Mouse (Mus musculus) intestine, embryonic 14.5 days (tissue): ENCODE data around the gene Esyt1. TPM values are rescaled to one million over a fixed set of nuclear protein-coding genes. Genes with fewer than 3 reads are reported as not detected.
A peak's percentile ranks its signal among the peaks of the same experiment; 100 is the strongest.
"Not testable (repeated sequence)": the region's sequence is repeated elsewhere in the genome, so short reads cannot be mapped to it uniquely, and the experiment has no call there.

ENCODE experiments used
- ATAC-seq: fragments of 200-750 bp; cut with Nextera tagmentation; replicated peaks from 2 replicates; pipeline ENCODE4 v1.8.0; 2017; ENCODE audit warnings: low read depth, moderate number of reproducible peaks, moderate TSS enrichment, moderate library complexity; ENCODE audit not compliant: low FRiP score, low TSS enrichment
- DNase-seq: peaks from one replicate; pipeline ENCODE4 v3.0.0-alpha.2; 2018; ENCODE audit warnings: low spot score
- H3K27ac ChIP-seq: fragments of 300-500 bp; sonication (generic); 2 replicates; pipeline ENCODE4 v1.5.1; 2014; ENCODE audit warnings: low read depth, mild to moderate bottlenecking, control low read depth
- H3K27me3 ChIP-seq: fragments of 300-500 bp; sonication (generic); replicated peaks from 2 replicates; pipeline ENCODE4 v1.6.1; 2014; ENCODE audit warnings: low read length, control low read depth; ENCODE audit not compliant: control insufficient read depth, insufficient read depth
- H3K36me3 ChIP-seq: fragments of 300-500 bp; sonication (generic); 2 replicates; pipeline ENCODE4 v1.6.1; 2014; ENCODE audit warnings: low read length, control low read depth; ENCODE audit not compliant: control insufficient read depth, insufficient read depth
- H3K4me1 ChIP-seq: fragments of 300-500 bp; sonication (generic); replicated peaks from 2 replicates; pipeline ENCODE4 v1.6.1; 2014; ENCODE audit warnings: low read length, control low read depth, mixed read lengths; ENCODE audit not compliant: control insufficient read depth, insufficient read depth
- H3K4me2 ChIP-seq: fragments of 300-500 bp; sonication (generic); 2 replicates; pipeline ENCODE4 v1.6.1; 2014; ENCODE audit warnings: low read length
- H3K4me3 ChIP-seq: fragments of 300-500 bp; sonication (generic); 2 replicates; pipeline ENCODE4 v1.5.1; 2014; ENCODE audit warnings: low read depth, low read length, control low read depth, mixed read lengths
- H3K9ac ChIP-seq: fragments of 300-500 bp; sonication (generic); 2 replicates; pipeline ENCODE4 v1.6.1; 2014; ENCODE audit warnings: mild to moderate bottlenecking, low read length
- H3K9me3 ChIP-seq: fragments of 300-500 bp; sonication (generic); 2 replicates; pipeline ENCODE4 v1.6.1; 2016; ENCODE audit warnings: low read length, control low read depth; ENCODE audit not compliant: control insufficient read depth
- WGBS: fragments of 180-500 bp; shearing (Covaris S2); extraction: QIAGEN DNeasy Blood & Tissue Kit; methylation state at CpG from one replicate; pipeline ENCODE4 v1.1.7; 2014; 5-methylcytosine and 5-hydroxymethylcytosine counted together
- polyA plus RNA-seq: library from polyadenylated mRNA; unstranded; fragments of >200 nt; fragmentation: Nextera tagmentation; extraction: Ambion mirVana; gene quantifications from 2 replicates; pipeline ENCODE4 v1.2.1, GENCODE M21; 2014

The Esyt1 gene
- polyA plus RNA-seq = 27.3 and 28.0 TPM in 2 replicates

- Histone ChIP-seq H3K9ac (peak within 1 kb of the TSS; percentile 64), H3K27me3 (no peaks in the 10 kb centered on the region), H3K9me3 (no peaks in the 10 kb centered on the region), H3K4me2 (peak within 1 kb of the TSS; percentile 82), H3K27ac (peak within 1 kb of the TSS; percentile 73), H3K36me3 (peaks cover 14% of the 10 kb centered on the region), H3K4me1 (peaks cover 9% of the 10 kb centered on the region), H3K4me3 (peak within 1 kb of the TSS; percentile 78)
- ATAC-seq (peak; percentile 97), DNase-seq (no peak)
- WGBS = under 1% methylated on average over 37 of the region's 37 CpGs
Observed at GRCm38 (mm10) chr10:128525671-128526308, at the start of gene Esyt1. TSS of gene Esyt1 (minus strand) at chr10:128525871.

GRCm38 (mm10) chr10:128575063-128575462 is 49.4 kb upstream of the Esyt1 start:
- WGBS = 95% methylated on average over 2 of the region's 2 CpGs

GRCm38 (mm10) chr10:128565788-128566531 is 40.3 kb upstream of the Esyt1 start, which contains the start of gene Pa2g4:
TSS of gene Pa2g4 (minus strand) at chr10:128565987.
- H3K27ac ChIP-seq = peak within 1 kb of the TSS; percentile 92
- WGBS = under 1% methylated on average over 58 of the region's 58 CpGs
- peak; percentile 97 for DNase-seq

More at GRCm38 (mm10) chr10:128575063-128575462, 49.4 kb upstream of the Esyt1 start:
- Histone ChIP-seq H3K27ac (no peak overlapping the region), H3K4me1 (no peaks in the 10 kb centered on the region), H3K36me3 (0 out of 2 replicates have a peak, but pooled peaks cover 2% of the 10 kb centered on the region), H3K4me3 (no peak overlapping the region), H3K27me3 (no peaks in the 10 kb centered on the region), H3K9ac (no peak overlapping the region), H3K4me2 (no peak overlapping the region), H3K9me3 (no peaks in the 10 kb centered on the region)
- ATAC-seq (no peak), DNase-seq (no peak)

GRCm38 (mm10) chr10:128565206-128565787 is 39.6 kb upstream of the Esyt1 start:
- peak overlapping the region; percentile 88 for H3K4me2 ChIP-seq
- peak overlapping the region; percentile 97 for H3K4me3 ChIP-seq
- H3K9ac ChIP-seq = peak overlapping the region; percentile 91
- H3K27me3 ChIP-seq = no peaks in the 10 kb centered on the region
- H3K9me3 ChIP-seq = no peaks in the 10 kb centered on the region
- under 1% methylated on average over 41 of the region's 46 CpGs for WGBS
- ATAC-seq = peak; percentile 25
- peak overlapping the region; percentile 86 for H3K27ac ChIP-seq
- DNase-seq = no peak
- H3K4me1 ChIP-seq = peaks cover 12% of the 10 kb centered on the region
- H3K36me3 ChIP-seq = peaks cover 31% of the 10 kb centered on the region

More at GRCm38 (mm10) chr10:128565788-128566531, 40.3 kb upstream of the Esyt1 start, which contains the start of gene Pa2g4:
- H3K9ac ChIP-seq = peak within 1 kb of the TSS; percentile 91
- no peaks in the 10 kb centered on the region for H3K27me3 ChIP-seq
- H3K9me3 ChIP-seq = no peaks in the 10 kb centered on the region
- peaks cover 12% of the 10 kb centered on the region for H3K4me1 ChIP-seq
- peak within 1 kb of the TSS; percentile 97 for H3K4me3 ChIP-seq
- ATAC-seq = peak; percentile 97
- peak within 1 kb of the TSS; percentile 88 for H3K4me2 ChIP-seq
- H3K36me3 ChIP-seq = peaks cover 25% of the 10 kb centered on the region

GRCm38 (mm10) chr10:128563544-128563943 is 37.9 kb upstream of the Esyt1 start:
- Histone ChIP-seq H3K9me3 (no peaks in the 10 kb centered on the region), H3K4me1 (peaks cover 12% of the 10 kb centered on the region), H3K27me3 (no peaks in the 10 kb centered on the region), H3K4me2 (0 out of 2 replicates have a peak overlapping the region, but pooled peaks have one; percentile 88), H3K9ac (no peak overlapping the region), H3K27ac (no peak overlapping the region), H3K4me3 (no peak overlapping the region), H3K36me3 (peaks cover 49% of the 10 kb centered on the region)
- DNase-seq = no peak
- no peak for ATAC-seq
- 92% methylated on average over 6 of the region's 6 CpGs for WGBS

GRCm38 (mm10) chr10:128556963-128557362 is 31.3 kb upstream of the Esyt1 start:
- no peak overlapping the region for H3K27ac ChIP-seq
- ATAC-seq = no peak

GRCm38 (mm10) chr10:128556286-128556685 is 30.6 kb upstream of the Esyt1 start:
- H3K36me3 ChIP-seq = peaks cover 43% of the 10 kb centered on the region
- no peak for ATAC-seq
- no peaks in the 10 kb centered on the region for H3K4me1 ChIP-seq
- H3K27me3 ChIP-seq = no peaks in the 10 kb centered on the region
- no peak overlapping the region for H3K4me3 ChIP-seq
- no peak overlapping the region for H3K4me2 ChIP-seq
- DNase-seq = no peak
- H3K9me3 ChIP-seq = no peaks in the 10 kb centered on the region
- H3K9ac ChIP-seq = no peak overlapping the region
- H3K27ac ChIP-seq = no peak overlapping the region

More at GRCm38 (mm10) chr10:128556963-128557362, 31.3 kb upstream of the Esyt1 start:
- WGBS = 79% methylated on average over 6 of the region's 6 CpGs
- no peaks in the 10 kb centered on the region for H3K27me3 ChIP-seq
- H3K4me1 ChIP-seq = no peaks in the 10 kb centered on the region
- no peak overlapping the region for H3K9ac ChIP-seq
- peaks cover 50% of the 10 kb centered on the region for H3K36me3 ChIP-seq
- no peak overlapping the region for H3K4me3 ChIP-seq
- H3K9me3 ChIP-seq = no peaks in the 10 kb centered on the region
- no peak overlapping the region for H3K4me2 ChIP-seq
- DNase-seq = no peak

- not testable (repeated sequence) for H3K9me3 ChIP-seq, H3K27me3 ChIP-seq, H3K4me2 ChIP-seq, H3K9ac ChIP-seq, H3K4me3 ChIP-seq, DNase-seq, H3K27ac ChIP-seq, H3K4me1 ChIP-seq, ATAC-seq
- H3K36me3 ChIP-seq = peaks cover 36% of the 10 kb centered on the region
- WGBS = 91% methylated on average over 1 of the region's 1 CpGs
Observed at GRCm38 (mm10) chr10:128555567-128555966, 29.9 kb upstream of the Esyt1 start.
